In genomic region chr8:70203072-70203471, GRCm38 (mm10) we compare ENCODE assay signal across 23 mouse cellular contexts. TPM values are rescaled to one million over a fixed set of nuclear protein-coding genes. Genes with fewer than 3 reads are reported as not detected.
DNase-seq lines count a peak whose midpoint lies in the region; ATAC-seq and TF ChIP-seq lines count a peak whose summit lies in the region.
"Had no signal": no experiment of that assay in that cellular context is flagged by ENCODE, and none has a peak within 500 bp of the region (broad histone marks: within the 10 kb centered on the region; RNA-seq: fewer than 3 reads in every experiment).

No protein-coding gene starts in this region.

- 82% methylated on average over 4 of the region's 4 CpGs for WGBS in liver, embryonic 13.5 days (ENCODE audit: insufficient replicate concordance)
- WGBS in liver, postnatal 0 days (ENCODE audit: insufficient replicate concordance), result 87% methylated on average over 4 of the region's 4 CpGs
- 64% methylated on average over 4 of the region's 4 CpGs for WGBS in forebrain, embryonic 10.5 days

- TF ChIP-seq EP300 in liver, postnatal 0 days (IDR thresholded peaks at IDR 0.05; ENCODE audit: low read depth), result no peak

- intact Hi-C loops in gastrocnemius, adult 2 months (cut with DNase I), result no loop called here

- H3K4me1 ChIP-seq in liver, embryonic 13.5 days (replicated peaks), result peaks cover 84% of the 10 kb centered on the region
- H3K4me1 ChIP-seq in liver, postnatal 0 days (ENCODE audit: insufficient read depth), result peaks cover 51% of the 10 kb centered on the region
- peaks cover 8% of the 10 kb centered on the region for H3K4me1 ChIP-seq in forebrain, embryonic 10.5 days
- H3K4me1 ChIP-seq: embryonic facial prominence, embryonic 13.5 days had no signal

- no peak overlapping the region for H3K9ac ChIP-seq in liver, embryonic 13.5 days
- no peak overlapping the region for H3K9ac ChIP-seq in liver, postnatal 0 days (replicated peaks)
- H3K9ac ChIP-seq: embryonic facial prominence, embryonic 13.5 days; forebrain, embryonic 13.5 days; forebrain, postnatal 0 days; hindbrain, embryonic 13.5 days had no signal

- DNase-seq in gastrocnemius, adult 2 months, result no peak
- no peak for DNase-seq in gastrocnemius, adult 8-10 months (ENCODE audit: low spot score in 2 of 2)
- DNase-seq in layer of hippocampus, adult 2 months (ENCODE audit: low spot score in 2 of 2), result no peak
- no peak for DNase-seq in layer of hippocampus, adult 9-11 months
- DNase-seq in liver, embryonic 13.5 days, result no peak
- DNase-seq in liver, postnatal 0 days, result no peak
- peak; percentile 68 for DNase-seq in brain, adult 2 months (ENCODE audit: low read depth, low spot score)
- DNase-seq in forebrain, embryonic 10.5 days (ENCODE audit: extremely low spot score, low spot score), result no peak
- DNase-seq: adrenal gland, postnatal 14 days; cerebellum, adult 18-20 months; cerebellum, adult 9-11 months; cerebellum, postnatal 36 days; forebrain, postnatal 0 days; gastrocnemius, postnatal 36 days; heart, adult 18-20 months; heart, postnatal 14 days had no signal

- no peak for TF ChIP-seq CTCF in gastrocnemius, adult 2 months (IDR thresholded peaks at IDR 0.05)
- TF ChIP-seq CTCF in layer of hippocampus, adult 2 months (conservative IDR thresholded peaks at IDR 0.05), result no peak
- no peak for TF ChIP-seq CTCF in liver, postnatal 0 days (IDR thresholded peaks at IDR 0.05; ENCODE audit: low read depth)

- H3K4me3 ChIP-seq in gastrocnemius, adult 2 months, result no peak overlapping the region
- no peak overlapping the region for H3K4me3 ChIP-seq in layer of hippocampus, adult 2 months
- no peak overlapping the region for H3K4me3 ChIP-seq in liver, embryonic 13.5 days (replicated peaks)
- no peak overlapping the region for H3K4me3 ChIP-seq in liver, postnatal 0 days (ENCODE audit: low read depth, low read length)
- H3K4me3 ChIP-seq in forebrain, embryonic 10.5 days, result no peak overlapping the region
- H3K4me3 ChIP-seq: embryonic facial prominence, embryonic 13.5 days; forebrain, embryonic 13.5 days; hindbrain, embryonic 13.5 days had no signal

- H3K4me2 ChIP-seq in liver, embryonic 13.5 days, result no peak overlapping the region
- H3K4me2 ChIP-seq in liver, postnatal 0 days (ENCODE audit: low read depth, low read length), result no peak overlapping the region
- H3K4me2 ChIP-seq: embryonic facial prominence, embryonic 13.5 days; forebrain, embryonic 13.5 days; hindbrain, embryonic 13.5 days had no signal

- no peaks in the 10 kb centered on the region for H3K36me3 ChIP-seq in liver, embryonic 13.5 days
- no peaks in the 10 kb centered on the region for H3K36me3 ChIP-seq in liver, postnatal 0 days (replicated peaks; ENCODE audit: insufficient read depth, low read length)
- H3K36me3 ChIP-seq in forebrain, embryonic 10.5 days (replicated peaks), result no peaks in the 10 kb centered on the region
- H3K36me3 ChIP-seq: embryonic facial prominence, embryonic 13.5 days; hindbrain, embryonic 13.5 days had no signal

- no peaks in the 10 kb centered on the region for H3K27me3 ChIP-seq in liver, embryonic 13.5 days
- no peaks in the 10 kb centered on the region for H3K27me3 ChIP-seq in liver, postnatal 0 days (ENCODE audit: insufficient read depth, low read length)
- H3K27me3 ChIP-seq in forebrain, embryonic 10.5 days (ENCODE audit: poor library complexity, severe bottlenecking), result no peaks in the 10 kb centered on the region
- H3K27me3 ChIP-seq: CH12.LX; embryonic facial prominence, embryonic 13.5 days; Patski had no signal

- ATAC-seq in liver, embryonic 13.5 days (ENCODE audit: low read depth), result no peak
- no peak for ATAC-seq in liver, postnatal 0 days
- ATAC-seq: activated CD4-positive, CD25-positive, alpha-beta regulatory T cell, adult 4 months; forebrain, embryonic 13.5 days; forebrain, postnatal 0 days; hindbrain, postnatal 0 days; Patski had no signal

- peak overlapping the region; percentile 44 for H3K27ac ChIP-seq in gastrocnemius, adult 2 months
- H3K27ac ChIP-seq in layer of hippocampus, adult 2 months, result peak overlapping the region; percentile 83
- peak overlapping the region; percentile 91 for H3K27ac ChIP-seq in liver, embryonic 13.5 days
- H3K27ac ChIP-seq in liver, postnatal 0 days (ENCODE audit: low read depth), result no peak overlapping the region
- no peak overlapping the region for H3K27ac ChIP-seq in forebrain, embryonic 10.5 days
- H3K27ac ChIP-seq: embryonic facial prominence, embryonic 13.5 days; forebrain, embryonic 13.5 days; hindbrain, embryonic 13.5 days; hindbrain, postnatal 0 days had no signal

- H3K9me3 ChIP-seq in liver, embryonic 13.5 days (replicated peaks), result no peaks in the 10 kb centered on the region
- no peaks in the 10 kb centered on the region for H3K9me3 ChIP-seq in liver, postnatal 0 days (ENCODE audit: low read length)
- no peaks in the 10 kb centered on the region for H3K9me3 ChIP-seq in forebrain, embryonic 10.5 days
- H3K9me3 ChIP-seq: embryonic facial prominence, embryonic 13.5 days; forebrain, embryonic 13.5 days; hindbrain, embryonic 13.5 days had no signal

RNA-seq across cellular contexts. Expression of gene Slc25a42, which starts 9.0 kb away (rescaled TPM):
- total RNA-seq in gastrocnemius, adult 2 months (2021), result 10 to 100 TPM; 27.5 to 33.3 TPM
- 10 to 100 TPM; 27.4 to 34.4 (median 31.1) TPM for total RNA-seq in gastrocnemius, adult 8-10 months (2022)
- total RNA-seq in layer of hippocampus, adult 2 months (2021), result 10 to 100 TPM; 43.9 to 44.0 TPM
- 3.5 and 5.0 TPM in 2 replicates for polyA plus RNA-seq in liver, embryonic 13.5 days (2015; fragmentation: Nextera tagmentation; extraction: Ambion mirVana)
- 18.5 and 19.2 TPM in 2 replicates for polyA plus RNA-seq in liver, postnatal 0 days (2015; fragmentation: Nextera tagmentation; extraction: Ambion mirVana)
- 2.2 and 2.6 TPM in 2 replicates for polyA plus RNA-seq in forebrain, embryonic 10.5 days (2016; fragmentation: Nextera tagmentation; extraction: Ambion mirVana)

RNA-seq across cellular contexts. Expression of gene Tmem161a, which starts 30.9 kb away (rescaled TPM):
- 10 to 100 TPM; 81.1 to 86.2 TPM for total RNA-seq in gastrocnemius, adult 2 months (2021)
- total RNA-seq in gastrocnemius, adult 8-10 months (2022), result 10 to 100 TPM; 77.0 to 87.6 (median 85.9) TPM
- 10 to 100 TPM; 46.4 to 59.0 TPM for total RNA-seq in layer of hippocampus, adult 2 months (2021)
- polyA plus RNA-seq in liver, embryonic 13.5 days (2015; fragmentation: Nextera tagmentation; extraction: Ambion mirVana), result 27.8 and 31.4 TPM in 2 replicates
- polyA plus RNA-seq in liver, postnatal 0 days (2015; fragmentation: Nextera tagmentation; extraction: Ambion mirVana), result 17.3 and 20.2 TPM in 2 replicates
- 68.8 and 70.2 TPM in 2 replicates for polyA plus RNA-seq in forebrain, embryonic 10.5 days (2016; fragmentation: Nextera tagmentation; extraction: Ambion mirVana)

RNA-seq across cellular contexts. Expression of gene Sugp2, which starts 31.0 kb away (rescaled TPM):
- 10 to 100 TPM; 41.8 to 50.7 TPM for total RNA-seq in gastrocnemius, adult 2 months (2021)
- total RNA-seq in gastrocnemius, adult 8-10 months (2022), result 10 to 100 TPM; 41.1 to 50.5 (median 42.9) TPM
- 100 to 1,000 TPM; 130 to 131 TPM for total RNA-seq in layer of hippocampus, adult 2 months (2021)
- polyA plus RNA-seq in liver, embryonic 13.5 days (2015; fragmentation: Nextera tagmentation; extraction: Ambion mirVana), result 12.4 and 14.3 TPM in 2 replicates
- 7.3 and 8.3 TPM in 2 replicates for polyA plus RNA-seq in liver, postnatal 0 days (2015; fragmentation: Nextera tagmentation; extraction: Ambion mirVana)
- 55.7 and 56.7 TPM in 2 replicates for polyA plus RNA-seq in forebrain, embryonic 10.5 days (2016; fragmentation: Nextera tagmentation; extraction: Ambion mirVana)

RNA-seq across cellular contexts. Expression of gene Armc6, which starts 31.2 kb away (rescaled TPM):
- 1 to 10 TPM; 7.6 to 9.7 TPM for total RNA-seq in gastrocnemius, adult 2 months (2021)
- total RNA-seq in gastrocnemius, adult 8-10 months (2022), result 1 to 10 TPM; 5.5 to 8.7 (median 7.6) TPM
- 10 to 100 TPM; 45.6 to 47.1 TPM for total RNA-seq in layer of hippocampus, adult 2 months (2021)
- 17.4 and 18.9 TPM in 2 replicates for polyA plus RNA-seq in liver, embryonic 13.5 days (2015; fragmentation: Nextera tagmentation; extraction: Ambion mirVana)
- polyA plus RNA-seq in liver, postnatal 0 days (2015; fragmentation: Nextera tagmentation; extraction: Ambion mirVana), result 5.3 and 6.3 TPM in 2 replicates
- polyA plus RNA-seq in forebrain, embryonic 10.5 days (2016; fragmentation: Nextera tagmentation; extraction: Ambion mirVana), result 29.4 and 32.7 TPM in 2 replicates

Comparison
In these comparisons a context has a peak if more than half of its experiments do, and no peak if none do; other contexts are left out.
1. H3K27ac ChIP-seq: peak in gastrocnemius, adult 2 months (single experiment), layer of hippocampus, adult 2 months (single experiment) and liver, embryonic 13.5 days (single experiment); none in liver, postnatal 0 days (single experiment) and forebrain, embryonic 10.5 days (single experiment).